Mouse (Mus musculus): ENCODE results near the gene Pik3c2a.
A peak's percentile ranks its signal among the peaks of the same experiment; 100 is the strongest.
"Not testable (repeated sequence)": the region's sequence is repeated elsewhere in the genome, so short reads cannot be mapped to it uniquely, and the experiment has no call there.

Gene Pik3c2a

GRCm38 (mm10) chr7:116392329-116392728 lies 50.9 kb downstream of the Pik3c2a start:
- no peak for DNase-seq (ENCODE audit: low spot score in 2 of 2)

- not testable (repeated sequence) for DNase-seq (ENCODE audit: low spot score in 2 of 2)
Observed at GRCm38 (mm10) chr7:116387389-116387788, 55.9 kb downstream of the Pik3c2a start.

DNA sequence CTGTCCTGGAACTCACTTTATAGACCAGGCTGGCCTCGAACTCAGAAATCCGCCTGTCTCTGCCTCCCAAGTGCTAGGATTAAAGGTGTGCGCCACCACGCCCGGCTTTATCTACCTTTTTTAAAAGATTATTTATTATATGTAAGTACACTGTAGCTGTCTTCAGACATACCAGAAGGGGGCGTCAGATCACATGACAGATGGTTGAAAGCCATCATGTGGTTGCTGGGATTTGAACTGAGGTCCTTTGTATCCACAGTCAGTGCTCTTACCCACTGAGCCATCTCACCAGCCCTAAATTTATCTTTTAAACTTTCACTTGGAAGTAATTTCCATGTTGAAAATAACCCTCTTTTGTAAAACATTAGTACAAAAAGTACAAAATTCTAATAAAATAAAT lies 64.1 kb downstream of the Pik3c2a start:
- DNase-seq (ENCODE audit: low spot score in 2 of 2), result not testable (repeated sequence)

DNA sequence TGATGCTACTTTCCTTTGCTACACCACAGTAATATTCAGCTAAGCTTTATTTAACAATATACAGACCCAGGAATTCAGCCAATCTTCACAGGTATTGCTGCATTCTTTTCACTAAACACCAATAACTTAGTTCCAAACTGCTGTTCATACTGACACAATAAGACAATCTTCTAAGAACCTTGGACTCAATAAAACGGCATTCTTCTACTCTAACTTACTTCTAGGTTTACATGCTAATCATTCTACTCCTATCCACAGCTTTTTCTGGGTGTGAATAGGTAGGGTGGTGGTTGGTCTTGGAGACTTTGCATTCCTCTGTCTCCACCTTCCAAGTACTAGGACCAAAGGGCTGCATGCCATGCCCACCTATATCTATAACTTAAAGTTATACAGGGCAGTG lies 69.0 kb downstream of the Pik3c2a start:
- DNase-seq (ENCODE audit: low spot score in 2 of 2), result no peak

- DNase-seq (ENCODE audit: low spot score in 2 of 2), result peak; percentile 48 to 63
Observed at GRCm38 (mm10) chr7:116336226-116336625, 107.0 kb downstream of the Pik3c2a start.

- no peak for DNase-seq (ENCODE audit: low spot score in 2 of 2)
Observed at GRCm38 (mm10) chr7:116335133-116335532, 108.1 kb downstream of the Pik3c2a start.

- no peak for DNase-seq (ENCODE audit: low spot score in 2 of 2)
Observed at GRCm38 (mm10) chr7:116334669-116335038, 108.6 kb downstream of the Pik3c2a start.

- DNase-seq (ENCODE audit: low spot score in 2 of 2), result peak; percentile 94 to 97
Observed at GRCm38 (mm10) chr7:116333713-116334668, 109.3 kb downstream of the Pik3c2a start, which contains the start of gene Rps13. TSS of gene Rps13 (minus strand) at chr7:116334195.

GRCm38 (mm10) chr7:116331246-116331645 lies 112.0 kb downstream of the Pik3c2a start:
- DNase-seq (ENCODE audit: low spot score in 2 of 2), result no peak

GRCm38 (mm10) chr7:116329858-116330257 lies 113.4 kb downstream of the Pik3c2a start:
- no peak for DNase-seq (ENCODE audit: low spot score in 2 of 2)

- DNase-seq (ENCODE audit: low spot score in 2 of 2), result no peak
Observed at GRCm38 (mm10) chr7:116328777-116329176, 114.5 kb downstream of the Pik3c2a start.

- no peak for DNase-seq (ENCODE audit: low spot score in 2 of 2)
Observed at GRCm38 (mm10) chr7:116327901-116328300, 115.3 kb downstream of the Pik3c2a start.

- peak in 1 of 2 experiments; percentile 30 for DNase-seq (ENCODE audit: low spot score in 2 of 2)
Observed at GRCm38 (mm10) chr7:116323331-116323964, 119.8 kb downstream of the Pik3c2a start.

GRCm38 (mm10) chr7:116309456-116309855 lies 133.8 kb downstream of the Pik3c2a start:
- DNase-seq (ENCODE audit: low spot score in 2 of 2), result no peak

GRCm38 (mm10) chr7:116308632-116308991 lies 134.6 kb downstream of the Pik3c2a start:
- DNase-seq (ENCODE audit: low spot score in 2 of 2), result no peak

GRCm38 (mm10) chr7:116307871-116308631 lies 135.2 kb downstream of the Pik3c2a start, which contains the start of gene Plekha7:
TSS of gene Plekha7 (minus strand) at chr7:116308376.
- DNase-seq (ENCODE audit: low spot score in 2 of 2), result peak in 1 of 2 experiments; percentile 28

DNA sequence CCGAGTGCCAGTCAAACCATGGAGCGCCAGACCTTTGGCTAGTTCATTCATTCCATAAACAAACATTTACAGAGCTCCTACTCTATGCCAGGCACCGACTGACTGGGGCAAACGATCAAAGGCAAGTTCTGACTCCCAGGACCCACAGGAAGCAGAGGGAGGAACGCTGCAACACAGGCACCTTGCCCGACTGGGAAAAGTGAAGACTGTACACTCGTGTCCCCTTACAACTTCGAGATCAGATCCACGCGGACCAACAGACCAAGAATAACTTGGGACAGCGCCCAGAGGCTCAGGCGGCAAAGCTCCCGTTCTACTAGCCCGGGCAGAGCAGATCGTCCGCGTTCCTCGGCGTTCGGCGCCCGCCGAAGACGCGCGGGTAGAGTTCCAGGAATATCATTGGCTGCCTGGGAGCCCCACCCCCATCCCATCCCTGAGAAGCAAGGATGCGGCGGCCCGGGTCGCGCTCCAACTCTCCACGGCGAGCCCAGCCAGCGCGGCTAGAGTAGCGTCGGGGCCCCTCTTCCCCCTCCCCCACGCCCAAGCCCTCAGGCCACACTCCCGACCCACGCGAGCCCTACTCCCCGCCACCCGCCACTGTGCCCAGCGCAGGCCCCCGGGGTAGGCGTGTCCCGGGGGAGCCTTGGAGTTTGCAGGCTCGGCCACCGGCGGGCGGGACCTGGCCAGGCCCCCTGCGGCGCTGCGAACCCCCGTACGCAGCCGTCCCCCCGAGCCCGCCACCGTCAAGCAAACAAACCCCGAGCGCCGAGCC lies 136.0 kb downstream of the Pik3c2a start:
- no peak for DNase-seq (ENCODE audit: low spot score in 2 of 2)

DNA sequence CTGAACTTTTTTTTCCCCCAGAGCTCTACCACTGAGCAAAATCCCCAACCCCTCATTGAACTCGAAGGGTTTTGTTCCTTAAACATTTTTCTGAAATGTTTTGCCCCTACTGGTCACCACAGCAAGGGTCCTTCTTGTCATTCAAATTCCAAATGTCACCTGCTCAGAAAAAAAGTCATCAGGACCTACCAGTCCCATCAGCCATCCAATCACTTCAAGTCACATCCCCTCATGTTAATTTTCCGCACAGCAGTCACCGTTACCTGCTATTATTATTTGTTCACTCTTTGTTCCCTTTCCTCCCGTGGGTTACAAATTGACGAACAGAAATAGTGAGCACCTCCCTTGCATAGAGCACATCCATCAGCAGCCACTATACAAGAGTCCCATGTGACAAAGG lies 136.6 kb downstream of the Pik3c2a start:
- DNase-seq (ENCODE audit: low spot score in 2 of 2), result no peak

DNA sequence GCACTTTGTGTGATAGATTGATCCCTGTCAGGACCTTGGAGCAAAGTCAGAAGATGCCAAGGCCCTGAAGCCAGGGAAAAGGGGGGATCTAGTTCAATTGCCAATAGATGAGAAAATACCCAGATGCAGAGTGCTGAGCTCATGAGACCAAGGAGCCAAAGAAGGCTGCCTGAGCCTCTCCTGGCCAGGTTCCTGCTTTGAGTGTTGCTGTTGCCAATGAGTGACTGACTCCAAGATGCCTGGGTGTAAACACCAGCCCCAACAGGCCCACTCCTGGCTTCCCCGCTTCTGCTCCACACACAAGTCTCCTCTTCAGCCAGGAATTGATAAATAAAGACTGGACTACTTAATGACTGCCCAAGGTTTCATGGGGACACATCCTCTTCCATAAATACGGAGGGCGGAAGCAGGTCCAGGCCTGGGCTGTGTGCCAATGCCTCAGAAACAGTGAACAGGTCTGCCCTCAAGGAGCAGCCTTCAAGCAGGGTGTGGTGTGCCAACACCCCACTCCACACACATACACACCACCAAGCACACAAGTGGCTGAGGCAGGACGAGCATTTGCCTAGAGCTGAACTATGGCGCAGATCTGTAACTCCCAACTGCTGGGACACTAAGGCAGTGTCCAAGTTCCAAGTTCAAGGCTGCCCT lies 141.5 kb downstream of the Pik3c2a start:
- DNase-seq (ENCODE audit: low spot score in 2 of 2), result no peak

- no peak for DNase-seq (ENCODE audit: low spot score in 2 of 2)
Observed at GRCm38 (mm10) chr7:116301144-116301543, 142.1 kb downstream of the Pik3c2a start.

- DNase-seq (ENCODE audit: low spot score in 2 of 2), result no peak
Observed at GRCm38 (mm10) chr7:116298851-116299250, 144.4 kb downstream of the Pik3c2a start.

Measured in spleen, postnatal 14 days (tissue).